Mouse (Mus musculus): ENCODE data around the gene Zswim3. TPM values are rescaled to one million over a fixed set of nuclear protein-coding genes. Genes with fewer than 3 reads are reported as not detected.
A peak's percentile ranks its signal among the peaks of the same experiment; 100 is the strongest.
"Not testable (repeated sequence)": the region's sequence is repeated elsewhere in the genome, so short reads cannot be mapped to it uniquely, and the experiment has no call there.

The Zswim3 gene
- total RNA-seq, 2 experiments from 2014 or later: 2.5 to 2.7 TPM

- intact Hi-C loops (cut with DNase I): loop anchor here (2.0 to 10.0 kb wide), 5 partner anchors 23 to 201 kb away; partner anchors contain the start of genes Ncoa5, Pcif1, Pltp and Zfp335
- peak; percentile 93 to 94 for DNase-seq
Measured at GRCm38 (mm10) chr2:164833314-164833959, 28.5 kb downstream of the Zswim3 start, which contains the start of gene Neurl2. Neurl2 (minus strand) TSS chr2:164833456.

GRCm38 (mm10) chr2:164834531-164834930 lies 29.6 kb downstream of the Zswim3 start:
- intact Hi-C loops (cut with DNase I): loop anchor here (5.0 to 10.0 kb wide), 3 partner anchors 43 to 200 kb away; partner anchors contain the start of genes Ncoa5 and Pcif1
- DNase-seq: no peak

GRCm38 (mm10) chr2:164835164-164835563 lies 30.3 kb downstream of the Zswim3 start:
- DNase-seq: no peak
- intact Hi-C loops (cut with DNase I): loop anchor here (10.0 kb wide), 1 partner anchor 200 kb away; the partner anchor contains the start of gene Ncoa5

- intact Hi-C loops (cut with DNase I): no loop called here
Measured at GRCm38 (mm10) chr2:164845782-164846181, 40.9 kb downstream of the Zswim3 start.

GRCm38 (mm10) chr2:164850061-164850460 lies 45.2 kb downstream of the Zswim3 start:
- DNase-seq: no peak
- intact Hi-C loops (cut with DNase I): no loop called here

More at GRCm38 (mm10) chr2:164845782-164846181, 40.9 kb downstream of the Zswim3 start:
- peak in 1 of 2 experiments; percentile 48 for DNase-seq

GRCm38 (mm10) chr2:164855572-164855971 lies 50.7 kb downstream of the Zswim3 start:
- DNase-seq; intact Hi-C loops (cut with DNase I): not testable (repeated sequence)

GRCm38 (mm10) chr2:164856309-164857100 lies 51.6 kb downstream of the Zswim3 start:
- peak; percentile 28 to 53 for DNase-seq
- intact Hi-C loops (cut with DNase I): loop anchor here (2.0 kb wide), 1 partner anchor 24 kb away; the partner anchor contains the start of genes Ctsa and Neurl2

- intact Hi-C loops (cut with DNase I): loop anchor here (2.0 kb wide), 1 partner anchor 24 kb away; the partner anchor contains the start of genes Ctsa and Neurl2
- DNase-seq: peak; percentile 69 to 79
Measured at GRCm38 (mm10) chr2:164857101-164857821, 52.4 kb downstream of the Zswim3 start, which contains the start of gene Pltp. Pltp (minus strand) TSS chr2:164857711.

GRCm38 (mm10) chr2:164857842-164858553 lies 53.1 kb downstream of the Zswim3 start:
- DNase-seq: no peak
- intact Hi-C loops (cut with DNase I): loop anchor here (2.0 kb wide), 1 partner anchor 25 kb away; the partner anchor contains the start of genes Ctsa and Neurl2

- DNase-seq: no peak
- intact Hi-C loops (cut with DNase I): no loop called here
Measured at GRCm38 (mm10) chr2:164859155-164859554, 54.3 kb downstream of the Zswim3 start.

GRCm38 (mm10) chr2:164859640-164860432 lies 54.9 kb downstream of the Zswim3 start:
- DNase-seq: no peak
- intact Hi-C loops (cut with DNase I): no loop called here

GRCm38 (mm10) chr2:164861094-164861493 lies 56.2 kb downstream of the Zswim3 start:
- intact Hi-C loops (cut with DNase I): no loop called here
- DNase-seq: no peak

GRCm38 (mm10) chr2:164862179-164862861 lies 57.4 kb downstream of the Zswim3 start:
- DNase-seq: peak; percentile 66 to 70
- intact Hi-C loops (cut with DNase I): no loop called here

GRCm38 (mm10) chr2:164863411-164863810 lies 58.5 kb downstream of the Zswim3 start:
- intact Hi-C loops (cut with DNase I); DNase-seq: not testable (repeated sequence)

- intact Hi-C loops (cut with DNase I): no loop called here
- DNase-seq: no peak
Measured at GRCm38 (mm10) chr2:164864593-164864992, 59.7 kb downstream of the Zswim3 start.

GRCm38 (mm10) chr2:164866741-164867551 lies 62.0 kb downstream of the Zswim3 start:
- intact Hi-C loops (cut with DNase I): no loop called here
- DNase-seq: peak; percentile 72 to 82

GRCm38 (mm10) chr2:164867566-164867965 lies 62.7 kb downstream of the Zswim3 start:
- peak in 1 of 2 experiments; percentile 48 for DNase-seq
- intact Hi-C loops (cut with DNase I): no loop called here

All from heart, postnatal 36 days (tissue).